Mouse (Mus musculus): ENCODE measurements around the gene Gabrb1. TPM values are rescaled to one million over a fixed set of nuclear protein-coding genes. Genes with fewer than 3 reads are reported as not detected.

Gene Gabrb1
- polyA plus RNA-seq, 1 experiment from 2014 or later: 0.09 TPM

GRCm38 (mm10) chr5:71914028-71914427 lies 256.1 kb downstream of the Gabrb1 start:
- WGBS: 62% methylated on average over 1 of the region's 1 CpGs
- Histone ChIP-seq H3K27me3 (ENCODE audit: control insufficient read depth, insufficient read depth, low read length) (no peaks in the 10 kb centered on the region), H3K4me1 (ENCODE audit: control insufficient read depth, insufficient read depth, low read length) (no peaks in the 10 kb centered on the region), H3K4me2 (replicated peaks; ENCODE audit: low read depth, low read length) (no peak overlapping the region), H3K36me3 (ENCODE audit: control insufficient read depth, insufficient read depth, low read length) (no peaks in the 10 kb centered on the region), H3K9me3 (ENCODE audit: control insufficient read depth, low read length) (no peaks in the 10 kb centered on the region), H3K9ac (ENCODE audit: low read depth, low read length) (no peak overlapping the region), H3K4me3 (ENCODE audit: low read length) (no peak overlapping the region), H3K27ac (ENCODE audit: low read depth, low read length) (no peak overlapping the region)
- no peak for ATAC-seq (ENCODE audit: low FRiP score, low TSS enrichment)

GRCm38 (mm10) chr5:71915711-71916110 lies 257.8 kb downstream of the Gabrb1 start:
- ATAC-seq (ENCODE audit: low FRiP score, low TSS enrichment): no peak
- H3K27me3 ChIP-seq (ENCODE audit: control insufficient read depth, insufficient read depth, low read length): no peaks in the 10 kb centered on the region
- 89% methylated on average over 4 of the region's 4 CpGs for WGBS
- no peaks in the 10 kb centered on the region for H3K36me3 ChIP-seq (ENCODE audit: control insufficient read depth, insufficient read depth, low read length)
- no peak overlapping the region for H3K4me2 ChIP-seq (replicated peaks; ENCODE audit: low read depth, low read length)
- no peak overlapping the region for H3K27ac ChIP-seq (ENCODE audit: low read depth, low read length)
- H3K9me3 ChIP-seq (ENCODE audit: control insufficient read depth, low read length): no peaks in the 10 kb centered on the region
- H3K9ac ChIP-seq (ENCODE audit: low read depth, low read length): no peak overlapping the region
- H3K4me1 ChIP-seq (ENCODE audit: control insufficient read depth, insufficient read depth, low read length): no peaks in the 10 kb centered on the region
- no peak overlapping the region for H3K4me3 ChIP-seq (ENCODE audit: low read length)

- 82% methylated on average over 4 of the region's 4 CpGs for WGBS
- H3K9me3 ChIP-seq (ENCODE audit: control insufficient read depth, low read length): no peaks in the 10 kb centered on the region
- no peaks in the 10 kb centered on the region for H3K4me1 ChIP-seq (ENCODE audit: control insufficient read depth, insufficient read depth, low read length)
- no peaks in the 10 kb centered on the region for H3K36me3 ChIP-seq (ENCODE audit: control insufficient read depth, insufficient read depth, low read length)
- H3K9ac ChIP-seq (ENCODE audit: low read depth, low read length): no peak overlapping the region
- H3K4me2 ChIP-seq (replicated peaks; ENCODE audit: low read depth, low read length): no peak overlapping the region
- H3K4me3 ChIP-seq (ENCODE audit: low read length): no peak overlapping the region
- H3K27me3 ChIP-seq (ENCODE audit: control insufficient read depth, insufficient read depth, low read length): no peaks in the 10 kb centered on the region
- no peak for ATAC-seq (ENCODE audit: low FRiP score, low TSS enrichment)
- no peak overlapping the region for H3K27ac ChIP-seq (ENCODE audit: low read depth, low read length)
Measured at GRCm38 (mm10) chr5:71917206-71917605, 259.3 kb downstream of the Gabrb1 start.

GRCm38 (mm10) chr5:71923636-71924035 lies 265.7 kb downstream of the Gabrb1 start:
- WGBS: 76% methylated on average over 4 of the region's 4 CpGs
- no peak overlapping the region for H3K4me2 ChIP-seq (replicated peaks; ENCODE audit: low read depth, low read length)
- ATAC-seq (ENCODE audit: low FRiP score, low TSS enrichment): no peak

GRCm38 (mm10) chr5:71926336-71926735 lies 268.4 kb downstream of the Gabrb1 start:
- no peak overlapping the region for H3K4me2 ChIP-seq (replicated peaks; ENCODE audit: low read depth, low read length)
- ATAC-seq (ENCODE audit: low FRiP score, low TSS enrichment): no peak
- H3K4me3 ChIP-seq (ENCODE audit: low read length): no peak overlapping the region
- H3K36me3 ChIP-seq (ENCODE audit: control insufficient read depth, insufficient read depth, low read length): no peaks in the 10 kb centered on the region
- H3K9me3 ChIP-seq (ENCODE audit: control insufficient read depth, low read length): no peaks in the 10 kb centered on the region
- no peak overlapping the region for H3K9ac ChIP-seq (ENCODE audit: low read depth, low read length)
- WGBS: 77% methylated on average over 5 of the region's 5 CpGs
- no peak overlapping the region for H3K27ac ChIP-seq (ENCODE audit: low read depth, low read length)
- no peaks in the 10 kb centered on the region for H3K4me1 ChIP-seq (ENCODE audit: control insufficient read depth, insufficient read depth, low read length)
- no peaks in the 10 kb centered on the region for H3K27me3 ChIP-seq (ENCODE audit: control insufficient read depth, insufficient read depth, low read length)

More at GRCm38 (mm10) chr5:71923636-71924035, 265.7 kb downstream of the Gabrb1 start:
- no peak overlapping the region for H3K27ac ChIP-seq (ENCODE audit: low read depth, low read length)
- no peak overlapping the region for H3K9ac ChIP-seq (ENCODE audit: low read depth, low read length)
- no peaks in the 10 kb centered on the region for H3K36me3 ChIP-seq (ENCODE audit: control insufficient read depth, insufficient read depth, low read length)
- H3K4me1 ChIP-seq (ENCODE audit: control insufficient read depth, insufficient read depth, low read length): no peaks in the 10 kb centered on the region
- no peaks in the 10 kb centered on the region for H3K27me3 ChIP-seq (ENCODE audit: control insufficient read depth, insufficient read depth, low read length)
- no peaks in the 10 kb centered on the region for H3K9me3 ChIP-seq (ENCODE audit: control insufficient read depth, low read length)
- no peak overlapping the region for H3K4me3 ChIP-seq (ENCODE audit: low read length)

GRCm38 (mm10) chr5:71930036-71930435 lies 272.1 kb downstream of the Gabrb1 start:
- no peaks in the 10 kb centered on the region for H3K27me3 ChIP-seq (ENCODE audit: control insufficient read depth, insufficient read depth, low read length)
- H3K4me3 ChIP-seq (ENCODE audit: low read length): no peak overlapping the region
- ATAC-seq (ENCODE audit: low FRiP score, low TSS enrichment): no peak
- no peaks in the 10 kb centered on the region for H3K36me3 ChIP-seq (ENCODE audit: control insufficient read depth, insufficient read depth, low read length)
- H3K9me3 ChIP-seq (ENCODE audit: control insufficient read depth, low read length): no peaks in the 10 kb centered on the region
- H3K27ac ChIP-seq (ENCODE audit: low read depth, low read length): no peak overlapping the region
- WGBS: 71% methylated on average over 2 of the region's 2 CpGs
- no peak overlapping the region for H3K4me2 ChIP-seq (replicated peaks; ENCODE audit: low read depth, low read length)
- no peak overlapping the region for H3K9ac ChIP-seq (ENCODE audit: low read depth, low read length)
- no peaks in the 10 kb centered on the region for H3K4me1 ChIP-seq (ENCODE audit: control insufficient read depth, insufficient read depth, low read length)

- WGBS: 96% methylated on average over 1 of the region's 1 CpGs
- Histone ChIP-seq H3K4me1 (ENCODE audit: control insufficient read depth, insufficient read depth, low read length) (no peaks in the 10 kb centered on the region), H3K27ac (ENCODE audit: low read depth, low read length) (no peak overlapping the region), H3K27me3 (ENCODE audit: control insufficient read depth, insufficient read depth, low read length) (no peaks in the 10 kb centered on the region), H3K9me3 (ENCODE audit: control insufficient read depth, low read length) (no peaks in the 10 kb centered on the region), H3K4me2 (replicated peaks; ENCODE audit: low read depth, low read length) (no peak overlapping the region), H3K36me3 (ENCODE audit: control insufficient read depth, insufficient read depth, low read length) (no peaks in the 10 kb centered on the region), H3K4me3 (ENCODE audit: low read length) (no peak overlapping the region), H3K9ac (ENCODE audit: low read depth, low read length) (no peak overlapping the region)
- ATAC-seq (ENCODE audit: low FRiP score, low TSS enrichment): no peak
Measured at GRCm38 (mm10) chr5:71951398-71951797, 293.5 kb downstream of the Gabrb1 start.

- Histone ChIP-seq H3K4me3 (ENCODE audit: low read length) (no peak overlapping the region), H3K27ac (ENCODE audit: low read depth, low read length) (no peak overlapping the region), H3K9ac (ENCODE audit: low read depth, low read length) (no peak overlapping the region), H3K9me3 (ENCODE audit: control insufficient read depth, low read length) (no peaks in the 10 kb centered on the region), H3K36me3 (ENCODE audit: control insufficient read depth, insufficient read depth, low read length) (no peaks in the 10 kb centered on the region), H3K4me2 (replicated peaks; ENCODE audit: low read depth, low read length) (no peak overlapping the region), H3K27me3 (ENCODE audit: control insufficient read depth, insufficient read depth, low read length) (no peaks in the 10 kb centered on the region), H3K4me1 (ENCODE audit: control insufficient read depth, insufficient read depth, low read length) (no peaks in the 10 kb centered on the region)
- WGBS: 64% methylated on average over 5 of the region's 5 CpGs
- no peak for ATAC-seq (ENCODE audit: low FRiP score, low TSS enrichment)
Measured at GRCm38 (mm10) chr5:71955070-71955685, 297.3 kb downstream of the Gabrb1 start.

GRCm38 (mm10) chr5:71964876-71965432 lies 307.0 kb downstream of the Gabrb1 start:
- Histone ChIP-seq H3K4me1 (ENCODE audit: control insufficient read depth, insufficient read depth, low read length) (no peaks in the 10 kb centered on the region), H3K36me3 (ENCODE audit: control insufficient read depth, insufficient read depth, low read length) (no peaks in the 10 kb centered on the region), H3K4me3 (ENCODE audit: low read length) (no peak overlapping the region), H3K4me2 (replicated peaks; ENCODE audit: low read depth, low read length) (no peak overlapping the region), H3K9me3 (ENCODE audit: control insufficient read depth, low read length) (no peaks in the 10 kb centered on the region), H3K9ac (ENCODE audit: low read depth, low read length) (no peak overlapping the region), H3K27me3 (ENCODE audit: control insufficient read depth, insufficient read depth, low read length) (no peaks in the 10 kb centered on the region), H3K27ac (ENCODE audit: low read depth, low read length) (no peak overlapping the region)
- ATAC-seq (ENCODE audit: low FRiP score, low TSS enrichment): no peak
- 80% methylated on average over 4 of the region's 4 CpGs for WGBS
